Mouse (Mus musculus) kidney, postnatal 25 days (tissue): ENCODE data around the gene Tcp11.

Experiments
- DNase-seq, 2 experiments: peaks; one replicate each; pipeline ENCODE4 v3.0.0; 2021; ENCODE audit warnings: mixed read lengths in 2 of 2

The Tcp11 gene

GRCm38 (mm10) chr17:28084395-28084905 is 4.0 kb upstream of the Tcp11 start:
- no peak for DNase-seq

- no peak for DNase-seq
These were observed 2.4 kb upstream of the Tcp11 start for GRCm38 (mm10) chr17:28082863-28083262.

- DNase-seq = no peak
These were observed 1.4 kb upstream of the Tcp11 start for GRCm38 (mm10) chr17:28081856-28082255.

GRCm38 (mm10) chr17:28081385-28081784 is 946 bp upstream of the Tcp11 start:
- peak in 1 of 2 experiments; percentile 60 for DNase-seq

- DNase-seq = no peak
These were observed 352 bp upstream of the Tcp11 start for GRCm38 (mm10) chr17:28080817-28081165.

GRCm38 (mm10) chr17:28079618-28080017 is 821 bp downstream of the Tcp11 start:
- DNase-seq = peak; percentile 91 to 94

GRCm38 (mm10) chr17:28078028-28078427 is 2.4 kb downstream of the Tcp11 start:
- no peak for DNase-seq

- DNase-seq = no peak
These were observed 6.0 kb downstream of the Tcp11 start for GRCm38 (mm10) chr17:28074486-28074885.

- no peak for DNase-seq
These were observed 7.7 kb downstream of the Tcp11 start for GRCm38 (mm10) chr17:28072730-28073129.

GRCm38 (mm10) chr17:28070256-28070655 is 10.2 kb downstream of the Tcp11 start:
- DNase-seq = no peak

GRCm38 (mm10) chr17:28069446-28069845 is 11.0 kb downstream of the Tcp11 start:
- DNase-seq = no peak

- DNase-seq = no peak
These were observed 13.1 kb downstream of the Tcp11 start for GRCm38 (mm10) chr17:28067303-28067702.

- no peak for DNase-seq
These were observed 17.3 kb downstream of the Tcp11 start for GRCm38 (mm10) chr17:28063163-28063562.

- no peak for DNase-seq
These were observed 17.7 kb downstream of the Tcp11 start for GRCm38 (mm10) chr17:28062710-28063109.

- peak in 1 of 2 experiments; percentile 42 for DNase-seq
These were observed 19.0 kb downstream of the Tcp11 start for GRCm38 (mm10) chr17:28061472-28061871.

GRCm38 (mm10) chr17:28060681-28061080 is 19.8 kb downstream of the Tcp11 start:
- no peak for DNase-seq

- no peak for DNase-seq
These were observed 22.1 kb downstream of the Tcp11 start for GRCm38 (mm10) chr17:28058346-28058745.

- no peak for DNase-seq
These were observed 28.1 kb downstream of the Tcp11 start for GRCm38 (mm10) chr17:28052293-28052863.

- DNase-seq = no peak
These were observed 30.2 kb downstream of the Tcp11 start for GRCm38 (mm10) chr17:28050210-28050609.

- DNase-seq = peak in 1 of 2 experiments; percentile 61
These were observed 32.0 kb downstream of the Tcp11 start for GRCm38 (mm10) chr17:28048425-28048824.

- no peak for DNase-seq
These were observed 32.9 kb downstream of the Tcp11 start for GRCm38 (mm10) chr17:28047520-28047919.

GRCm38 (mm10) chr17:28047017-28047416 is 33.4 kb downstream of the Tcp11 start:
- DNase-seq = no peak

GRCm38 (mm10) chr17:28042299-28042771 is 38.1 kb downstream of the Tcp11 start:
- no peak for DNase-seq

GRCm38 (mm10) chr17:28041298-28041697 is 39.1 kb downstream of the Tcp11 start:
- no peak for DNase-seq

GRCm38 (mm10) chr17:28040620-28041019 is 39.8 kb downstream of the Tcp11 start:
- no peak for DNase-seq
